Mouse (Mus musculus) megakaryocyte, adult 5-6 weeks (primary cell): ENCODE data around the gene Syt6. TPM values are rescaled to one million over a fixed set of nuclear protein-coding genes. Genes with fewer than 3 reads are reported as not detected.
A peak's percentile ranks its signal among the peaks of the same experiment; 100 is the strongest.

Experiments
- ATAC-seq: 2 replicates; pipeline ENCODE4 v1.8.0; 2016; ENCODE audit warnings: mild to moderate bottlenecking, inconsistent platforms; ENCODE audit not compliant: poor library complexity, severe bottlenecking
- total RNA-seq, 2 experiments: library from RNA; stranded (forward) in 1 of 2; stranded (reverse) in 1 of 2; fragments of 153-499, 151-499 nt in 1 of 2; fragments of 221-1000, 200-1000 nt in 1 of 2; gene quantifications; 2 replicates each; pipeline versions ENCODE4 v1.2.3 to v1.2.4; 2015 to 2017

Syt6 gene
- total RNA-seq, 2 experiments from 2014 or later = not detected

DNA sequence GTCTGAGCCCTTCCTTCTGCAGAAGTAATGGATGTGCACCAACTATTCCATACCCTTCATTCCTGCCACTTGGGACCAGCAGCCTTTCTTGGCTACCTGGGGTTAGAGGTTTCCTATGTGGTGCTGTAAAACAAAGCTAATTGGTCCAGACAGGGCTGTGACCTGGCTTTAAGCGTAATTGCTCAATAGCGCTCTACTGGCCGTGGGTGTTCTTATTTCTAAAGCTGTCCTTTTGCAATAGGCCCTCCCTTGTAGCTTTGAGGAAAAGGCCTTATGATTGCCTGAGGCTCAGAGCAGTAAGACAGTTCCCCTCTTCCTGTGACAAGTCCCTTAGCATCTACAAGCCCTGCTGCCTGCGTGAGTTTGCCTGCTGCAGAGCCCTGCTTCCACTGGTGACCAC, 22.6 kb downstream of the Syt6 start:
- ATAC-seq = peak; percentile 81

DNA sequence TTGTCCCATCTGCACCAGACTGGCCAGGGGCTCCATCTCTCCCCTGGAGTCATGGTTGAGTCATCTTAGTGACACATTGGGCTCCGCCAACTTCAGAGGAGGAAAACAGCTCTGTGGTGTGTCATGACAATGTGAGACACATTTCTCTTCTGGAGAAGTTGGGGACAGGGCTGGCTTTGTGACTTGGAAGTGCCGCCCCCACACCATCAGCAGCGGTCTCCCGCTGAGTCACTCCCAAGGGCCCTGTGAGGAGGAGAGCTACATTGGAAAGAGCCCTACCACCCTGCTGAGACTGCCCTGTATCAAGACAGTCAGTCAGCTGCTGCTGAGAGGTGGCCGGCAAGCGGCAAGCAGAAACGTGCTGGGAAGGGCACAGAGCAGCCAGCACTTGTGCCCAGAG, 26.0 kb downstream of the Syt6 start:
- no peak for ATAC-seq

DNA sequence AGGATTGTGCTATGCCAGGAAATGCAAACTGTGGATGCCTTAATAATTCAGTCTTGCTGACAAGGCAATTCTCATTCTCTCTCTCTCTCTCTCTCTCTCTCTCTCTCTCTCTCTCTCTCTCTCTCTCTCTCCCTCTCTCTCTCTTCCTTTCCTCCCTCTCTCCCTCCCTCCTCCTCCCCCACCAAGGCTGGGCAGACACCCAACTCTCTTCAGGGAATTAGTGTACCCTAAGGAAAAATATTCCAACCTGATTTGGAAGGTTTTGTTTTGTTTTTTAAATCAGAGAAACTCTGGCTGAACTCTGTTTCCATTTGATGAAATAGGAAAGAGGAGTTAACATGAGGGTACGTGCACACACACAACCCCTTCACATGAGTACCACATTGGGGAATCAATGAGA, 26.5 kb downstream of the Syt6 start:
- no peak for ATAC-seq

DNA sequence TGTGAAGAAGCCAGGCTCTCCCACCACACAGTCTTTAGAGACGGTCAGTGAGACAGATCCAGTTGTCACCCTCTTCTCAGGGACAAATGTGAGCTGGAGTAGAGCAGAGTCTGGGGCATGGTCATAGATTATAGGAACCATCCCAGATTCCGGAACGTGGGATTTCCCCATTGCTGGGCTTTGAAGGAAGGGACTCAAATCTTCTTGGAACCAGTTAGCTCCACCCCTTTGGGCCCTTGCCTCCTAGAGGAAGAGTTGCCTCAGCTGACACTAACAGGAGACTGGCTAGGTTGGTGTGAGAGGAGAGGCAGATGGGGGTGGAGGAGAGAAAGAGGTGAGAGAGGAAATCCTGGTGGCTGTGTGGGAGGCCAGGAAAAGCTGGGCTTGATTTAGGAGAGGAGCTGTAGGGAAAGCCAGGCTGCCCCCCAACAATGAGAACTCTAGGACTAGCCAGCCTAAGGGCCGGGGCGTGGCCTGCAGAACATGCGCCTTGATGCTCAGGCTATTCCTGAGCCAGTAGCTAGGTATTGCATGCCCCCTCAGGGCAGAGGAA, 31.1 kb downstream of the Syt6 start:
- ATAC-seq = no peak

DNA sequence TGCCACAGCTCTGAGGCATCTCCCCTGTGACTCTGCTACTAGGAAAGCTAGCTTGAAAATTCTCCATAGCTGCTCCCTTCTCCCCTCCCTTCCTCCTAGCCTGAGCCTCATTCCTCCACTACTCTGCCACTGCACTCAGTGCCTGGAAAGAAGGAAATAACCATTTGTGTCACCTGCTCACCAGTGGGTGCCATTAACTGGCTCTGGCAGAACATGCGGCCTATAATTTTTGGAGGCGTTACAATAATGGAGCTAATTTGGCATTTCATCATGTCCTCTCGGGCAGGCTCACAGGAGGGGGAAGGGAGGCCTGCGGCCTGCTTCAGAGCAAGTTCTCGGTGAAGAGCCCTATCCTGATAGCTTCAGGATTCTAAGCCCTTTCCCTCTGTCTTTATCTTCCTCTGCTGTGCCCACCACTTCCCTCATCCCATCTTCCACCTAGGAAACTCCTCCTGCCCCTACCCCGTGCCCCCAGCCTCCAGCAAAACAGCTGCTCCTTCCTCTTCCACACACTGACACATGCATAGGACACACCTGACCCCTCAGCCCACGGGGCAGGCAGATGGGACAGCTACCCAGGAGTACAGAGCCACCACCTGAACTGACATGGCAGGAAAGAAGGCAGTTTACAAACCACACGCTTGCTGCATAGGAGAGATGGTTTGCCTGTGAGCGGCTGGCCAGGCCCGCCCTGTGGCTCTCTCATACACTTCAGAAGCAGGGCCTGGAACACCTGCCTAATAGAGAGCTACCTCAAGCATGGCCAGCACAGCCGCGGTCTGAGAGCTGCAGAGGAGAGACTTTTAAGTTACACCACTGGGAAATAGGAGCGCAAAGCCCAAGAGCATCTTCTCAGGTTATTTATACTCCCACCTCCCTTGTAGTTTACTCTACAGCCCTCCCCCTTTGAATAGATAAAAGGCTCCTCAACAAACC, 31.9 kb downstream of the Syt6 start:
- no peak for ATAC-seq

DNA sequence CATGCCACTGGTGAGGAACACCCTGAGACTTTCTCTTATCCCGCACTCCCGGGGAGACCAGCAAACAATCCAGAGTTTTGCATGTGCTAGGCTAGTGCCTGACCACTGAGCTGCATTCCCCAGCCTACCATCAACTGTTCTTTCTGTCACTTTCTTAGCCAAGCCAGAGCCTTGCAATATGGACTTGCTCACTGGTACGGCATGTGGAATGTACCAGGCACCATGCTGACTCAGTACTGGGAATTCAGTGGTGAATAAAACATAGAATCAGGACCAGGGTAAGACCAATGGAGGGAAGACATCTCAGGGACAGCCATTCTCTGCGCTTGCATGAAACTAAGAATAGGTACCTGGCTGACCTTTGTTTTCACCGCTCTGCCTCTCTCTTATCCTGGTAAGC, 35.2 kb downstream of the Syt6 start:
- ATAC-seq = no peak

DNA sequence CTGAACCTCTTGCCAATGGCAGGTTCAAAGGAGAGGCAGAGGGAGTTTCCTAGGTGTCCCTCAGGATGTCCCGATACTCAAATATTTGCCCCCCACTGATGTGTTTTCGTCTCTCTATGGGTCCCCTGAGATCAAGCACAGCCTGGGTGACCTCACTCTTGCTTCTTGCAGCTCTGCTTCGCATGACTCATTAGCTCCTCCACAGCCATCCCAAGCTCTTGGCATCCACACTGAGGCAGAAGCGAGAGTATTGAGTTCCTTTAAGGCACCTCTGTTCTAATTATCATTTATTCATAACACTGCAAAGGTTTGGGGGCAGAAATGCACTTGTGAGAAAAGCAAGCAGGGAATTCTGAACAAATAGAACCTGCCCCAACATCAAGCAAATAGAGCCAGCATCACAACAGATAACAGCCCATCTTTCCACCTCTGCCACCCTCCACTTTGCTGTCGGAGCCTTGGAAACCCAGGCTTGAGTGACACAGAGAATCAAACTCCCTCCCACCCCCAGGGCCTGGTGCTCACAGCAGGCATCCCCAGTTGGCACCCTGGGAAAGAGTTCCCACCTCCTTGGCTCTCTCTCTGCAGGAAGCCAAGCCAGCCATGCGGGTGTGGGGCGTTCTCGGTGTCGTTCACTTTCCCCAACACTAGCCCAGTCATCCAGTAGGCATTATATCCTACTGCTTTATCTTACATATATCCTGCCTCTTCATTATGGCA, 37.8 kb downstream of the Syt6 start:
- no peak for ATAC-seq

DNA sequence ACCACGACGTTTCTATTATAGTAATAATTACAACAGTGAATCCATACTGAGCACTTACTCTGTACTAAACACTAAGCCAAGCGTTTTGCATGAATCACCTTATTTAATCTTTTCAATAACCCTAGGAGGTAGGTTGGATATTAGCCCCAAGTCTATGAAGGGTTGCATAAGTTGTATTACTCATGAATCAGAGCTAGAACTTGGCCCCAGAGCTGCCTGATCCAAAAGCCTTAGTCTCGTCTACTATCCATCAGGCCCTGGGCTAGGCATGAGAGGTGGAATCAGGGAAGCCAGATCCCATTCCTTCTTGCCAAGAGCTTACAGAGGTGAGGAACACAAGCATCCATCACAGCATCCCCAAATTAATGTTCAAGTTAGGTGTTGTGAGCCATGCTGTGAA, 40.6 kb downstream of the Syt6 start:
- ATAC-seq = no peak

DNA sequence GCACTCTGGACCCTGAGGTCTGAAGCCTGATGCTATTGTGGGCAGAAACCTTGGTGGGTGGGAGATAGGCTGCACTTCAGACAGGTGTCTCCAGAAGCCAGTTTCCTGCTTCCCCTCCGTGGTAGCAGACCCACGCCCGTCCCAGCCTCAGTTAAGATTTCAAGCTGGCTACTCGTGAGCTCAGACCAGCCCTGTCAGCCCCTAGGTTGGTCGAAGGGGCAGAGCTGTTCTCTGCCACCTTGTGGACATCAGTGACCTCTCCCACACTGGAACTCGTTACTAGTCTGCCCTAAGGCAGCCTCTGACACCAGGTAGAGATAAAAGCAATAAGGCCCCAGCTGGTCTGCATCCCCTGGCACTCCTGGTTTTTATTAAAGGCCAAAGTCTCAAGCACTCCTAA, 42.0 kb downstream of the Syt6 start:
- no peak for ATAC-seq

DNA sequence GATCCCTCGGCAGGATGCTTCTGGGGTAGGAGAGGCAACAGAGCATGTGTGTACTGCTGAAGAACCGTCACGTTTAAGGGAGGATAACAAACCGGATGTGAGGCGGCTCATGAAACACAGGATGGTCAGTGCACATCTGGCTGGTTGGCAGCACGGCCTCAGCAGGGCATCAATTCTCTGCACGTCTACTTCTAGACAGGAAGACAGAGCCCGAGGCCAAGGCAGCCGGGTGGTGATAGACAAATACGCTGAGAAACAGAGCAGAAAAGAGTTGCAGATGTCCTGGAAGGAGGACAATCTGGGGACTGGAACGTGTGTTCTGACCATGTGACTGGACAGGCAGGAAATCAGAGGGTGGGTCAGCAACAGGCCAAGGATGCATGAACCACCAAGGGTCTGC, 45.1 kb downstream of the Syt6 start:
- no peak for ATAC-seq

DNA sequence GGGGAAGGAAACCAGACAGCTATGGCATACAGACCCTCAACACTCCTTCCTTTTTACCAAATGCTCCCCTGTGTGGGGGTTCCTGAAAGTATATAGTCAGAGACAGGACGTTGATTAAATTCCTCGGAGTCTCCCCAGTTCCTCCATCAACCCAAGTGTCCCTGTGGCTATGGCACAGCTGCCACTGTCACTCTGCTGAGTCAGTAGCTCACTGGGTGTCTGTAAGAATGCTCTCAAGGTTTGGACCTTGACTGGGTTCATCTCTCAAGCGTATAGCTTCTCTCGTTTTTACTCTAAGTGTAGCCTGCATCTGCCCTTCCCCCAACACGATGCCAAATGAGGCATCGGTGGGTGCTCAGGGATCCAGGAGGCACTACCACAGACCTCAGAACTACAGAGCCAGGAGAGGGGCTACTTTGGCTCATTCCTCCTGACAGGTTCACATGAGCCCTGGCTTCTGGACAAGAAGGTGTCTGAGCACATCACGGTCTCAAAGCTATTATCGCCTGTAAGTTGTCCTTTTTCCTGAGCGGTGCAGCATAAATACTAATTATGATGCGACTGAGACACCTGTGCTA, 49.0 kb downstream of the Syt6 start:
- no peak for ATAC-seq

DNA sequence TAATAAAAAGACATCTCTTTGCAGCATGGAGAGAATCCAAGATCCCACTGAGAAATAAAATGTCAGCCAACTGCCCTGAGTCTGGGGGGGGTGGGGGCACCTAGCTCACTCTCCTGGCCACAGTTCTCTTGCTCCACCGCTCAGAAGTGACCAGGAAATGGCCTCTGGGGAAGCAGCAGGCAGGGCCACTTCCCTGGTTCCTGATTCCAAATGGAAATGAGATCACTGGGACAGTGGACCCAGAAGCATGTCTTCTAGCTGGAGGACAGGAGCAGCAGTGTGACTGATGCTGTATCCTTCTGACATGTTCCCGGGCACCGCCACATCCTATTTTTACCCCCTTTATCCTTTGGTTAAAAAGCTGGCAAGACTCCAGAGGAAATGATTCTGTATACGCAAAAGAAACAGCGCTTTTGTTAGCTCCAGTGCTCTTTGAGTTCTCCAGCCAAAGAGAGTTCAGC, 49.6 kb downstream of the Syt6 start:
- ATAC-seq = no peak

DNA sequence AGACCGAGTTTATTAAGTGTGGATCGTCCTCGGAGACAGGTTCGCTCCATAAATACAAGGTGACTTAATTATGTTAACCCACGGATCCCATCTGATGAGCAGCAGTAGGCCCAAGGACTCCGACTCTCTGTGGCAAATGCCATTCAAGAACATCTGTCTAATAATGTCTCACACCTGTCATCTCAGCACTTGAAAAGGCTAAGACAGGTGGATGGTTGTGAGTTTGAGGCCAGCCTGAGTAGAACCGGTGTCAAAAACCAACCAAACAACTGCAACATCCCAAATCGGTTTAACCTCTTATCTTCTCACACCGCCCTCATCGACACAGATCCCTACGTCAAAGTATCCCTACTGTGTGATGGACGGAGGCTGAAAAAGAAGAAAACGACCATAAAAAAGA, 50.1 kb downstream of the Syt6 start:
- no peak for ATAC-seq

DNA sequence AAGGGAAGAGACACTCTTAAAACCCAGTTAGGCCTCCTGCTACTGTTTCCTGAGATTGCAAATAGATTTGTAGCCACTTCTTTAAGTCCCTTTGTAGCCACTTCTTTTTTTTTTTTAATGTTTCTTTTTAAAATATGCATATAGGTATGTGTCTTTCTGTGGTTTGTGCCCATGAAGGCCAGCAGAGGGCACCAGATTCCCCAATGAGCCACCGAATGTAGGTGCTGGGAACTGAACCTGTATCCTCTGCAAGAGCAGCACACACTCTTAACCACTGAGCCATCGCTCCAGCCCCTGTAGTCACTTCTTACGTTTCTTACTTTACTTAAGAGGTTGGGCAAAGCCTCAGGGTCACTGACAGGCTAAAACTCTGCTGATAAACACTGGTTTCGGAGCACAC, 51.5 kb downstream of the Syt6 start:
- no peak for ATAC-seq

DNA sequence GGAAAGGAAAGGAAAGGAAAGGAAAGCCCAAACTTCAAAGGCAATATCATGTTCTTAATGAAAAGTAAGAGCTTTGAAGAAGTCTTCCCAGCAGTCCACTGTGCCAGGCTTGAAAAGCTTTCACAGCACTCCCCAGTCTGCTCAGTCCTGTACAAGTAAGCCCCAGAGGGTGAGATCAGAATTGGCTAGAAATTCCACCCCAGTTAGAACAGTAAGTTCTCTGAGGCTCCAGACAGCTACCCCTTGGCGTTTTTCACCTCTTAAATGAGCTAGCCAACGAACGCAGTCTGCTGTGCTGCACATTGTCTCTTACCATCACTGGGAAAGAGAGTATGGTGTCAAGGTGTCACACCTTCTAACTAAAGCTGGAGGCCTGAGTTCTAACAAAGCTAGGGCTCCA, 52.6 kb downstream of the Syt6 start:
- no peak for ATAC-seq

DNA sequence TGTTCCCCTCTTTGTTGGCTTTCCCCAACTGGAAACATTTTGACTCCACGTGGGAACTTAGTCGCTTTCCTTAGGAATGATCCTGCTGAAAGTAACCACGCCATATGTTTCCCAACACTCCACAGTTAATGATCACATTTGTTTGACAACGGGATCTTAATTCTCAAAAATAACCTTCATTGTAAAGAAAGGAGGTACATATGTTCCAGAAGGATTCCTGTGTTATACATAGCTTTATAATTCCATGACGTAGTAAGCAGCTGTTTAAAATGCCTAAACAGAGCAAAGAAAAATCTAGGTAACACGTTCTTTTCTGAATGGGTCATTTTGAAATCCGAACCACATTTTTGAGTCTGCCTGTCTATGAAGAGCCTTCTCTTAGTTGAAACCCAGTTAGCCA, 58.1 kb downstream of the Syt6 start:
- ATAC-seq = no peak

DNA sequence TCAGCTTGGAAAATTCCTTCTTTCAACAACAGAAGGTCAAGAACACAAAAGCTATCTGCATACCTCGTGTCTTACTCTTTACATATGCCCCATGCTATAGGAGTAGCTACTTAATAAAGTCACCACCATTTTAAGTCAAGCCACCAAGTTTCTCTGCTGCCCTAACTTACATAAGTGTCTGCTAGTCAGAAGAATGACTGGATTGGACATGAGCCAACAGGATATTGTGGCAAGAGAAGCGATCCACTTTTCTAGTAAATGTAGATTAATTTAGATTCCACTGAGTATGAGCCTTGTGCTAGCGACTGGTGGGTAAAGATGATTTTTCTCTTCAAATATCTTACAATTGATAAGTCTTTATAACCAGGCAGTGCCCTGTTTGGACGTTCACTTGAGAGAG, 58.8 kb downstream of the Syt6 start:
- no peak for ATAC-seq

DNA sequence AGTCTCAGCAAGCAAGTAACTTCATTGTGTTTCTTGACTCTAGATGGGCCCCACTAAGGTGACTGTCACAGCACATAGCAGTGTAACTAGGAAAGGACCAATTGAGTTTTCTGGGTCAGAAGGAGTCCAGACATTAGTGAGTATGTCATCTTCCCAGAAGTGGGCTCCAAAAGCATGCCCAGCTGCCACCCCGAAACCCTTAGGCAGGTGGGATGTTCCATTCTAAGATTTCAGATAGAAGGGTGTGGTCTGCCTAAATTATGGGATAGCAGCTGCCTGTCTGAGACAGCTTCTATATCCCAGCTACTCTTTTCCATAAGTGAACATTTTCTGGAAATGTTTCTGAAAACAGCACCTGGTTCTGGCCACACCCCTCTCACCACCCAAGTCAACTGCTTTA, 59.2 kb downstream of the Syt6 start:
- no peak for ATAC-seq

DNA sequence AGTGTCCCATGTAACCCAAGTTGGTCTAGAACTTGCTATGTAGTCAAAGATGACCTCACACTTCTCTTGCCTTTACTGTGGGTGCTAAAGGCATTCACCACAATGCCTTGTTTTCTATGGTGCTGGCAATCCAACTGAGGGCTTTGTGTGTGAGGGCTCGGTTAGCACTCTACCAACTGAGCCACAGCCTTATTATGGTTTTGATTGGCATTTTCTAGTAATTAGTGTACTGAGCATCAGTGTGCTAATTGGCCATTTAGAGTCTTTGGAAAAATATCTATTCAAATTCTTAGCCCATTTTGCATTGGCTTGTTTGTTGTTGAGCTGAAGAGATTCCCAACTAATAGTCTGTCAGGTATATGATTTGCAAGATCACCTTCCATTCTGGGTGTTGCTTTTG, 62.6 kb downstream of the Syt6 start:
- ATAC-seq = no peak

DNA sequence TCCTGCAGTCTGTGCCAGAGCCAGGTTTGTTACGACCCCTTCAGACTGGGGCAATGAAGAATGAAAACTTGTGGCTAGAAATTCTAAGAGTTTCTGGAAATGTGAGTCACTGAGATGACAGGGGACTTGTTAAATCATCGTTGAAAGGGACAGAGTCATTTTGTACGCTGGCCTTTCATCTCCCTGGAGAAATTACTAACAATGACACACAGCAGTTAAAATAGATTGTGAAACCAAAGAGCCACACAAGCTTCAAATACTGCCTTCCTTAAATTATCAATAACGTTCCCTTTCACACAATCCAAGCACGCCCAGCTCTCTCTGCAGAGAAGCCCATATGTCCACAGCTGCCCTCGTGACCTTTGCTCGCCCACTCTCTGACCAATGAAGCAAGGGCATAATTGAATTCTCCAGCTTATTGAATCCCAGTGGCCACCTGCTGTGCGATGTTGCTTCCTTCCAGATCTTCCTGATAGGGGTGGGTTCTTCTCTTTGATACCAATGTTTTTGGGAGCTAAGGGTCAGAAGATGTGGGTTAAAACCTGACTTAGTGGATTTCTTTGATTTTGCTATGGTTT, 65.3 kb downstream of the Syt6 start:
- no peak for ATAC-seq

DNA sequence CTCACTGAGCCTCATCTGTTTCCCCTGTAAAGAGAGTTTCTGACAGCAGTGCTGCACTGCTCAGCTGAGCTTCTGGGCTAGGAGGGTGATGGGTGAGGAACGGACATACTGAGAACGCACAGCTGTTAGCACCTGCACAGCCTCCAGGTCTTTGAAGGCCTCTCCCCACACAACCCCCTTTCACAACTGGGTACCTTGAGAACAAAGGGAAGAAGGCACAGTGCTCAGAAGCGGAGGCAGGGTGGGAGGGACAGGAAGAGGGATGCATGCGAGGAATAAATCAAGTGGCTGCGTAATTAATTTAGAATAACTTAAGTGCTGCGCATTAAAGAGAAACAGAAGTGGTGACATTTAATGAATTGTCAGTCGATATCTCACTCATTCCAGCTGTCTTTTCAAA, 66.3 kb downstream of the Syt6 start:
- no peak for ATAC-seq
